Mouse (Mus musculus): ENCODE measurements around the gene Fgf12.
A peak's percentile ranks its signal among the peaks of the same experiment; 100 is the strongest.

Fgf12 gene

DNA sequence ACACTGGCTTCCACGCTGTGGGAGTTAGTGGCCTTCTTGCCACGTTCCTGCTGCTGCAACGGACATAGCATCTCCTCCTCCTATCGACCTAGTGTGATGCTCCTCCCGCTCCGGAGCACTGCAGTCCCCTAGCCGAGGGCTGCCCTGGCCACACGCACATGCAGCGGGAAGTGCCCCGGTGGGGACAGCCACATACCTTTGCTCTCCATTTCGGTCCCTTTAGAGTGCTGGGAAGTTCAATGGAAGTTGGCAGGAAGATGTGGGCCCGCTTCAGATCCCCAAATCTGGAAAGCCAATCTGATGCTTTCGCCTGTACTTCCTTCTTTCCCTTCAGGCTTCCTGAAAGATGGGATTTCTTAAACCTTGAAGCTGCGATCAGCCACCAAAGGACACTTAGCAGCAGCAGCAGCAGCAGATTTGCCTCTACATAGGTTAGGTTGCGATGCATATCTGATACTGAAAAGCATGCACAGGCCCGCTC lies at the start of gene Fgf12:
Gene Fgf12 (minus strand): TSS at position 431 of the 481 bp plus-strand sequence.
- DNase-seq, result no peak

DNA sequence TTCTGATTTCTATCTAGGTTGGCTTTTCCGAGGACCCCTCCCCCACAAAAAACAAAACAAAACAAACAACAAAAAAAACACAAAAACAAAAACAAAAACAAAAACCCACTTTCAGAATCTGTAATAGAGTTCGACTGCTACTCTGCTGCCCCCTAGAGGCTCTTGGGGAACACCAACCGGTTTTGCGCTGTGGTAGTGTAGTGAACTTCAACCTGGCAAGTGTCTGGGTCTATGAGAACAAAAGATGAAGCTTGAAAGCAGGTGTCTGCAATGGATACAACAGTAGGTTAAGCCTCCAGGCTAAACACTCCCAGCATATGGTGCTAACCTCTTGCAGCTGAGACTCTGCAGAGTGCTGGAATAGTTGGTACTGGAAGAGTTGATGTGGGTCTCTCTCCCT lies 40.2 kb upstream of the Fgf12 start:
- peak; percentile 20 for DNase-seq

DNA sequence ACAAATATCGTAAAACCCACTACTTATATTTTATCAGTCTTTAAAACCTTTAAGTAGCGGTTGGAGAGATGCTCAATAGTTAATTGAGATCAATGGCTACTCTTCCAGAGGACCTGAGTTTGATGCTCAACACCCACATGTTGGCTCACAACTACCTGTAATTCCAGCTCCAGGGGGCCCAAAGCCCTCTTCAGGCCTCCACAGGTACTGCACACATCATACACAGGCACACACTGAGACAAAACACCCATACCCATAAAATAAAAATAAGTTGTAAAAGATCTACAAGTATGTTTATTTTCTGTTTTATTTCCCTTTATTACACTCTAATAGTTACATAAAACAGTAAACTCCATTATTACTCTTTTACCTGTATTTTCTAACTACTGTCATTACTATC lies 17.4 kb upstream of the Fgf12 start:
- DNase-seq, result no peak

DNA sequence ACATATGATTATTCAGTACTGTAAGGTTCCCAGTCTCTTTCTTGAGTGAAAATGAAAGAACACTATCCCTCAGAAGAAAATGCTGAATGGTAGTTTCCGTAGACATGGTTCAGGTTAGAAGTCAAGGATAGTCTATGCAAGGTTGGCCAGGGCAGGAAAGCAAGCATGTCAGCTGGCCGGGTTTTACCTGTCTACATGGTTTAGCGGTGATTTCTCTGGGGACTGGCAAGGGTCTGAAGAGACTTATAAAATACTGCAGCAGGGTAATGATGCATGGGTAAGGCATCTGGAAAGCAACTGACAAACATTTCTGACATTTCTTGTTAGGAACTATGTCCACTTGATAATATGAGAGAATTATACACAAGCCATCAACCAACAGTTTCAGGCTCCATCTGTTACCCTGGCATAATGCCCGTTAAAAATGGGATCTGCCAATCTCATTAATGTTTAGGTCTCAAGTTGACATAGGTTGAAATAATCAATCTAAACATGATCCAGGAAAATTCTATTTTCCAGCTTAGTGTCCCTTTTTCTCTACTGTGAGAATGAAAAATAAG lies 8.6 kb upstream of the Fgf12 start:
- DNase-seq, result no peak

DNA sequence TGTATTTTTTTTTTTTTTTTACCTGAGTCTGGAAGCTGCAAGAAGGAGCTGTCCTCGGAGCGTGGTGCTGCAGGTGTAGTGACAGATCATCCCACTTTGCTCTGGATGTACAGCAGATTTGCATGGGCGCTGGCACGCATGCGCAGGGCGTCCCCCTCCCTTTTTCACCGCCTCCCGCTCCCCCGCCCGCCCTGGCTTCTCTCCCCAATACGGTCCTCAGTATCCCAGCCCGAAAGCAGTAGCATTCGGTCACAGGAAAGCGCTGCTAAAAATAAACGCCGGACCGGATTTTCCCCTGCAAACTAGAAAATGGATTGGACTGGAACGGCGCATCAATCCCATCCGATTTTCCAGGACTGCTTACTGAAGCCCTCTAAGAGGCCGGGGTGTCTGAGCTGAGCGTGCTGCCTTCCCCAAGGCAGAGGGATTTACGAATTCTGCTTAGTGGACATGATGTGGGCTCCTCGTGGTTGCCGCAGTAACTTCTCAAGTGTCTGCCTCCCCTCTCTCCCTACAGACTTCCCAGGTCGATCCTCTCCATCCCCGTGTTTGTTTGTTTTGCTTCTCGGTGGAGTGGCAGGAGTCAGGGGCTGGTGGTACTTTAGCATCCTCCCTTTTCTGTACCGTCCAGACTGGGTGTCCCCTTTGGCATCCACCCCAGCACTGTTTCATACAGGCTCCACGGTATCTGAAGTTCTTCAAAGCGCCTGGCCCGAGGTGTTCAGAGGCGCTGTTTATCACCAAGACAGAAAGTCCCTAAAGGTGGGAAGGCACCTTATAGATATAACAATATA lies 453 bp upstream of the Fgf12 start:
- peak; percentile 14 for DNase-seq

DNA sequence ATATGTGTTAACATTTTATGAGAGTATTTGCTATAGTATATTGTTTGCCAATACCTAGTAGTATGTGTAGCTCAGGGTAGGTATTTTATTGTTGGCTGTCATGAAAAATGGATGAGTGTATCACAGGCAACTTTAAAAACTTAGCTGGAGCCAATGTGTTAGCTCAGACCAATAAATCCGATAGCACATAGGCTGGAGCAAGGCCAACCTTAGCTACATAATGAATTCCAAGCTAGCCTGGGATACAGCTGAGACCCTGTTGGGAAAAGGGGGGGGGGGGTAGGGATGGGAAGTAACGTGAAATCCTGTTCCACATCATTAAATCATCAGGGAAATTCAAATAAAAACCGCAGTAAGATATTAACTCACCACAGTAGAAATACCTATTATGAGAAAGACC lies 18.4 kb downstream of the Fgf12 start:
- DNase-seq, result no peak

DNA sequence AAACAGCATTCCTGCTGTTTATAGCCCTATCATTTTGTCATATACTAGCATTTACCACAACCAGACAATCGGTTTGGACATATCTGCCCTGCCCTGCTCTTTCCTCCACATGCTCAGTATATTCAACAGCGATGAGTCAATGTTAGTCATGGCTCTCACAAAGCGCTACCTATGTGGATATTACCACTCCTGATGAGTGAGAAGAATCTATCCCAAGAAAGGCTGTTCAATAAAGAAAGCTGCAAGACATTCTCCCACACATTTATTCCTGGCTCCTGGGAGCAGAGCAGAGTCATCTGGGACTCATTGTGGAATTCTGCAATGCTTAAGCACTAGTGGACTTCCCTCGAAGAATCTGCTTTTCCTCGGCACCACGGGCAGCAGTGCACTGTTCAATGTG lies 26.1 kb downstream of the Fgf12 start:
- DNase-seq, result no peak

DNA sequence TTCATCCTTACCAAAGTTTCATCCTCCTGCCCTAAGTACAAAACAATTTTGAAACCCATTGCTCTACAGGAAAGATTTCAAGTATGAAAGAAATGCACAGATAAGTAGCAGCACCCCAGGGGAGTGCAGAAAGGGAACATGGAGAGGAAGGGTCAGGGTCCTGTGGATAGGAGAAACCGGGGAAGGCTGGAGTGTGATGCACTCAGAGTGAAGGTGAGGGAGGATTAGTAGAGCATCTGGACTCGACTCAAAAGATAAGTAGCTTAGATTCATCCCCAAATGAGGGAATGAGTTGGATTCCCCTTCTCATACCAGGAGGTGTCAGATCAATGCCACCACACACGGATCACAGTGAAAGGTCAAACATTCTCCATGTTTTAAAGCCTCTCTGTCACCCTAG lies 46.2 kb downstream of the Fgf12 start:
- no peak for DNase-seq

DNA sequence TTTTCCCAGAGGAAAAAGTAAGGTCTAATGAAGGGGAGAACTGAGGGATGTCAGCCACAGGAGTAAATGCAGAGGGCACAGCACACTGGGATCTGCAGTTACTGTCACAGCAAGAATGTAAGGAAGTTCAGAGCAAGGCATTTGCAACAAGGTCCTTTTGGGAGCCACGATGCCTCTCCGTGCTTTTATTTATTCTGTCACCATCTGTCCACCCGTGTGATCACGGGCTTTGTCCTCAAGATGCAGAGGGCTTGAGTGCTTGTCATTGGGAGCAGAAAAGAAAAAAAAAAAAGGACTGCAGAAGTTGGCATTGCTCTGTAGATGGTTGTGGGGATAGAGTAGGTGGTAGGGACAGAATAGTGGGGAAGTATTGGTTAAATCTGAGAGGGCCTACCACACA lies 52.5 kb downstream of the Fgf12 start:
- DNase-seq, result no peak

DNA sequence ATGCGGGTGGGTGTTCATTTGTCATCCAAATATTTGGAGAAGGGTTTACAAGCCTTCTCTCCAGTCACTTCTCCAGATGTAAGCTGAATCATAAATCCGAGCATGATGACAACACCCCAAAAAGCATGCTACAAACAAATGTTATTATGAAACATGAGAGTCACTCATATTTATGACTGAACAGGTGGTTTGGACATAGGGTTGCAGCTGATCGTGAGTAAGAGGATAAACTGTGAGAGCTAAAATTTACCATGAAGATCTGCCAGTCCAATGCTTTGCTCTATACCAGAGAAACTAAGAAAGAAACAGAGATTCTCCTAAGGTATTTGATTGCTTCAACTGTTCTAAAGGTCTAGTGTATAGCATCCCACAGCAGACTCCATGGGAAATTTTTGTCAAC lies 56.0 kb downstream of the Fgf12 start:
- no peak for DNase-seq

DNA sequence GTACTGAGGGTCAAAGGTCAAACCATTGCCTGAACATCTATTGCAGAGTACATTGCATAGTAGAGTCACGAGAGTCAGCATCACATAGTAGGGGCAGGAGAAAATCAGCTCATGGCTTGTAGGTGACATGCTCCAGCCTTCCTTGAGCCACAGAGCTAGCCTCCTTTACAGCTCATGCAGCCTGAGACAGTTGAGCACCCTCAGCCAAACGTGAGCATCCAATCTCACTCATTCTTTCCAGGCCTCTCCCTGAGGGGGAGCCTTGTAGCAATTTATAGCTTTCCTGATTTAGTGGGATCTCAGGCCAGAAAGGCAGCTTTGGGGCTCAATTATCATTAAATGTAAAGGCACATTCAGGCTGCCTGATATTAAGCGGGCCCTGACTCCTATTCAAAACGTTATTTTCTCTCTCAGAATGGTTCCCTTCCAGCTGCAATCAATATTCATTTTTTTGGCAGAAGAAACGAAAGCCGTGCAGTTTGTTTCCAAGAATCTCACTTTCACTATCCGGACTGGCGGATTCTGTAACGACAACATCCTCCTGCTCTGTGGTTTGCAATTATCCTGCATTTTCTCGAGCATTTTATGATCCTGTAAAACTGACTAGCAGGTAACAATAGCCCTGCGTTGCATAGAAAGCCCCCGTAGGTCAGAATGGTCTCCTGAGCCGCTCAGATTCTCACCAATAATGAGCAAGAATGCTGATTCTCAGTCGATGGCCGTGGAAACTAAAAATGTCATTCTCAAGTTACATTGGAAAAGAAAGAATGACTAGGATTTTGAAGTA lies 58.6 kb downstream of the Fgf12 start:
- DNase-seq, result no peak

DNA sequence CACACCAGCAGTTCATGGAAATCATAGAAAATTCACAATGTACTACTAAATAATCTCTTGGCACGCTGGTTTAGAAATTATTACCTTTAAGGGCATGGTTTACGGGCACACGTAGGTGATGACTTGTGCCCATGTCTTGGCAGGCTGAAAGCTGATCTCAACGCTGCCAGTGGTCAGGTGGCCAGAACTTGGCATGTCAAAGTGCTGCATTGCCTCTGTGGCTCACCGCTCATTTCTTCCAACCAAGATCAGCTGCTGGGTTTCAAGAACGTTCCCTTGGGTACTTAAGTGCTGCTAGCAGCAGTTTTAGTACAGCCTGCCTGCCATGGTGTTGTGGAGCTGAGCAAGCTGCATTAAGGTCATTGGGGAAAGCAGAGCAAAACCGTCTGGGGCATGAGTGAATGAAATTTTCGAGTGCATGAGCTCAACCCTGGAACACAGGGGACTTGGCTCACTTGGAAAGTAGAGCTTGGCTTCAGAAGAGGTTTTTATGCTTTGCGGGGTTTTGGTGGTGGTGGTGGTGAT lies 63.9 kb downstream of the Fgf12 start:
- no peak for DNase-seq

DNA sequence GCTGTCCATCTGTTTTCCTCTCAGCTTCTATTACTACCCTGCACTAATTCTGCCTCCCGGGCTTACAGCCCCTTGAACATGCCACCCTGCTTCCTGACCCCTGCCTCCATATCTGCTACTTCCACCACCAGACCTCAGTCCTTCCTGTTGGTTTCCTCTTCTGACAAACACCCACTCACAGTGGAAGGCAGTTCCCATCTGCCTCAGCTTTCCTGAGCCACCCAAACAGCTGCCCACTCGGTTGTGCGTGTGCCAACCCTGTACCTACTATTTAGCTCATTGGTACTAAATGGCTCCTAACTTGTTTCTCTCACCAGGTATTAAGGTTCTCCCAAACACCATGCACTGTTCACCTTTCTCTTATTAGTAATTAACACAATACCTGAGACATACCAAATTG lies 71.2 kb downstream of the Fgf12 start:
- no peak for DNase-seq

DNA sequence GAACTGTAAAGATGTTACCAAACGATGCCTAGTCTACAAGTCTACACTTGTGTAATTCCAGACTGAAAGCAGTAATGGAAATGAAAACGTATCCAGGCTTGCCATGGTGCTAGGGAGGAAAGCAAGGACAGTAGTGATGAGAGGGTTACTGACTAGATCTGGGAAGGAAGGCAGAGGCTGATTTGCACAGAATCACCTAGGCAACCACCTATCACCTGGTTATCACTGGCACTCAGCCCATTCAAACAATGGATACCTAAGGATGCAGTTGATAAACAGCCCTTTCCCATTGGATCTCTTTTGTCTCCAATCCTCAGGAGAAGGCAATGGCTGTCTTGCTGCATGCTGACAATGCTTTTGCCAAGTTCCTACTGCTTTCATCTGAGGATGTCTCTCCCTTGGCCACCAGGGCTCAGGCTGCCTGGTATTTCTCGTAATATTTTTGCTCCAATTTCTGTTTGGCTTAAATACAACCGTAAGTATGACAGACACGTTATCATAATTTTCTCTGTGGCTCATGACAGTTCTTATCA lies 84.0 kb downstream of the Fgf12 start:
- DNase-seq, result no peak

DNA sequence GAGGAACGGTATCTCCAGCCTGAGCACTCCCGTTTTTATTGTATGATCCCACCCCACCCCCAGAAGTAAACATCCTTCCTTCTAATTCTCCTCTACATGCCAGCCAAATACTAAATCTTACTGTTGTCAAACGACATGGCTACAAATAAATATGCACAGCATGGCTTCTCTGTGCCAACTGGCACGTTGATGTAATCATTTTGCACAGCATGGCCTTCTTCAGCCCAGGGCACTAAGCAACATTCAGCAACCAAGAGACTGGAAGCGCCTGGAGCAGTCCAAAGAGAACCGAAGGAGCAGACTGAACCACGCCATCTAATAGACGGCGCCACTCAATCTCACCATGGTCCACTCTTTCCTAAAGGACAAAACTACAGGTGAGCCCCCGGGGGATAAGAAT lies 100.2 kb downstream of the Fgf12 start:
- DNase-seq, result no peak

DNA sequence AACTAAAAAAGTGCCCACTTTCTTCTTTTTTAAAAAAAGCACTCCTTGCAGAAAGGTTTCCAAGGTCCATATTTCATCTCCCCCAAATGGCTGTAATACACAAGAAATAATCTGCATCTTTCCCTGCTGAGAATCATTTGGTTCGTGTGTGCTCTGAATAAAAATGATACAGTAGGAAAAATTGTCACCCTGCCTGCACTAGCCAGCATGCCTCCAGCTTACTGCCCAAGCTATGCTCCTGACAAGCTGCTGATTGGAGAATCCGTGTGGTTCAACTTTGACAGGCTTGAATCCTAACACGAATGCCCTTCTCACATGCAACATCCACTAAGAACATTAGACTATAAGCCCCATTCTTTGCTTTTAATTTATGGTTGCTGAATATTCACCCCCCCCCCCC lies 102.3 kb downstream of the Fgf12 start:
- no peak for DNase-seq

DNA sequence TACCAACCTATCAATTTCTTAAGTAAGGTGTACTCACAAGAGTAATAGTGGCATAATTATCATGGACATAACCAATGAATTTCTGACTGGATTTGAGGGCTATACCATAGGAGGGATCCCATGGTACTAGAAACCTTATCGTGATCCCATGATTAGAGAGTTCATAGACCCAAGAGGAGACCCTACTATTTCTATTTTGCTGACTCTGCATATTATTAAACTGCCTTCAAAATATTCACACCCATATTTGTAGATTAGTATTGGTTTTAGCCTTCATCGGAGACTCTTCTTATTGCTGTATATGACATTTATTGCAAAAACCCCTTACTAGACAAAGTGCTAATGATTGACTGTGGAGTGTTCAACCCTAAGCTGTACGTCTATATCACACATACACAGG lies 107.8 kb downstream of the Fgf12 start:
- no peak for DNase-seq

DNA sequence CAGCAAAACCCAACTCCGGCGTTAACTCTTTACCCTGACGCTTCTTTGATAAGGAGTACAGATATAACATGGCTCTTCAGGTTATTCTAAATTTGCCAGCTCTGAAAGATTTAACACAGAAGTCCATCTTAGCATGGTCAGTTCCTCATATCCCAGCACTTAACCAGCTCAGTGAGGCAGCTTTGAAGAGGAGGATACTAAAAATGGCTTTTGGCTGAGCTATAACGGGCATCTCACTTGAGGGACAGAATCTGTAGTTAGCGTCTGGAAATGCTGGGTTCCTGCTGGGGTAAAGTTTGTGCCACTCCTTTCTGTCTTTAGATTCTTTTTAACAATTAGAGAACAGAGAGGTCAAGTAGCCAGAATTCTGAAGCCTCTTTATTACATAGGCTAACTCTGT lies 121.1 kb downstream of the Fgf12 start:
- no peak for DNase-seq

DNA sequence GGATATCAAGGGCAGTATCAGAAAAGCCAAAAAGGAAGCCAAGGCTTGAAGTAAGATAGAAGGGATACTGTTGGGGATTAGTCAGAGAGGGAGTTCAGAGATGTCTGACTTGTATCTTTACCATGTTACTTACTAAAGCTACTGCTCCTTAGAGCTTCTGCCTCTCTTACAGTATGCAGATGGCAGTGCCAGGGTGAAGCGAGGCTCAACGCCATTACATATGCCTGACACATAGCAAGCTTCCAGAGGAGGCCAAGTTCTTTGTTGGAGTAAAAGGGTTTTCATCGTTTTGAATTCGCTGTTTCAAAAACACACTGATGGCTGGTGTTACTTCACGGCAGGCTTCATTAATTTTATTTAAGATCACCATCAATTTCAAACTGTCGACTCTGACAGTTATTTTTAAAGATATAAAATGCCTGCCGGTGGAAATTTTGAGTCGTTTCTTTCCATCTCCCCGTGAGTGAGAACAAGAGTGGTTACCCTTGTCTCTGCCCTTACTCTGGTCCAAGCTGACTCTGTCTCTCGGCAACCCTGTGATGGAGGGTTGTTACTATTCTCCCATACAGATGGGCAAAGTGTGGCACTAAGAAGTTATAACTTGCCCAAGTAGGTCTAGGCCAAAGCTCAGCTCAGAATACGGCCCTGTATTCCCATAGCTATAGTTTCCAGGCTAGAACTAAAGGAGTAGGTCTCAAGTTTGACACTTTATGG lies 121.9 kb downstream of the Fgf12 start:
- DNase-seq, result no peak

DNA sequence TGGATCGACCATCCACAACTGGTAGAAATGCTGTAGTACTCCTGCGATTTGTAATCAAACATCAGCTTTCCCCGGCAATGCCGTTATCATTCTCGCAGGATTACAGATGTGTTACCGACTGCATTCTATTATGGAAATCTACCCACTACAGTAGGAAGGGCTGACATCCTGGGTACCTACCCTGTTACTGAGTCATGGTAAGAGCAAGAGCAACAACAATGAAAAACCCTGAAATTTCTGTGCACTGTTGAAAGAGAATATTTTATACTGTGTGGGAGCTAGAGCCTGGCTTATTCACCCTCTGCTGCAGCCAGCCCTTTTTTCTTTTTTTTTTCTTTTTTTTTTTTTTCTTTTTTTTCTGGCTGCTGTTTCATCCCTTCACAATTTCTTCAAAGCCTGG lies 126.6 kb downstream of the Fgf12 start:
- no peak for DNase-seq

DNA sequence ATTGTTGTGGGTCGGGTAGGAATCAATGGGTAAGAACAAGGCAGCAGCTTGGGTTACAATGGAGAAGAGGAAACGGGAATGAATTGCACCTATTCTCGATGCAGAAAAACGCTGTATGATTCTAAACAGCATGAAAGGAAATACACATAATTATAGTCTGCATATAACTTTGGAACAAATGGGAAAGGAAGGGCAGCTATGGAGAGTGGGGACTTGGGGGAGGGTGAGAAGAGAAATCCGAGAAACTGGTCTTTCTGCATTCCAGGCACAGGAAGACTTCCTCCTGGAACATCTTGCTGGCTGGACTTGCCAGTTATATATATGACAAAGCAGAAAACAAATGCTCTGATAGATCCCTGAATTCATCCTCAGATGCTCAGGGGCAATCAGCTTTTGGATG lies 127.2 kb downstream of the Fgf12 start:
- DNase-seq, result no peak

DNA sequence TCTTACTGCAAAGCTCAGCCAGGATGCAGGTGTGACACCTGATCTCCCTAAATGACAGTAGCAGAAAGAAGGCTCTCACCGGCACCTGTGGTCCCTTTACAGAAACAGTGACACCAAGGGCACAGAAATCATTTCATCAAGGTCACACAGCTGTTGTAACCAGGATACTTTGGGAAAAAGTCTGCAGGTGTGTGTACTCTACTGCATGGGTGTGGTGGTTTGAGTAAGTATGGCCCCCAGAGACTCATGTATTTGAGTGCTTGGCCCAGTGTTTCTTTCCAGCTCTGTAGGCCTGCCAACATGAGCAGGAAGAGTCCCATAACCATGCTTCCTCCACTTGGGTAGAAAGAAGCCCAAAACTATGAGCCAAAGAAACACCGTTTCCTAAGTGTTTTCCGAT lies 138.5 kb downstream of the Fgf12 start:
- DNase-seq, result no peak

DNA sequence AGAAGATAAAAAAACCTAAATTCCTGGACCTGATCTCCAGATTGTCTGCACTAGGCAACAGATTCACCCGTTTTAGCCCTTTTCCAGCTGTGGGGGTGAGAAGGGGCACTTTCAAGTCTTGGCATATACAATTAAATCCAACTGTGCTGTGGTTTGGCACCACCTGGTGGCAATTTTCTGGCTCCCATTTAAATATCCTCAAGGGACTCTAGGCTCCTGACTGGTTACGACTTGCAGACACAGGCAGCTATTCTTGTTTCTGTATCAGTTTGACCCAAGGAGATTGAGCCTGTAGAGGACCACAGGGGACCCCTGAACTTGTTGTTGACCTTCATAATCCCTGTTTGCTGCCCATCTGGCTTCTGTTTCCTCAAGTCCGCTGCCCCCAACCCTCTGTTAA lies 141.9 kb downstream of the Fgf12 start:
- DNase-seq, result peak; percentile 18

Data from lung, postnatal 14 days (tissue).